Mouse (Mus musculus) forebrain, embryonic 12.5 days (tissue): ENCODE measurements around the gene Cog4. TPM values are rescaled to one million over a fixed set of nuclear protein-coding genes. Genes with fewer than 3 reads are reported as not detected.

Experiments used
- ATAC-seq: fragments of 200-750 bp; cut with Nextera tagmentation; 2 replicates; pipeline ENCODE4 v1.8.0; 2017; ENCODE audit warnings: moderate TSS enrichment; ENCODE audit not compliant: low FRiP score
- H3K27ac ChIP-seq: fragments of 300-500 bp; sonication (generic); 2 replicates; pipeline ENCODE4 v1.5.1; 2016; ENCODE audit warnings: mild to moderate bottlenecking
- H3K27me3 ChIP-seq: fragments of 300-500 bp; sonication (generic); 2 replicates; pipeline ENCODE4 v1.6.1; 2016; ENCODE audit warnings: mild to moderate bottlenecking
- H3K36me3 ChIP-seq: fragments of 300-500 bp; sonication (generic); replicated peaks from 2 replicates; pipeline ENCODE4 v1.6.1; 2016; ENCODE audit warnings: mild to moderate bottlenecking
- H3K4me1 ChIP-seq: fragments of 300-500 bp; sonication (generic); 2 replicates; pipeline ENCODE4 v1.6.1; 2016
- H3K4me2 ChIP-seq: fragments of 300-500 bp; sonication (generic); 2 replicates; pipeline ENCODE4 v1.6.1; 2016; ENCODE audit warnings: mild to moderate bottlenecking, moderate library complexity
- H3K4me3 ChIP-seq: fragments of 300-500 bp; sonication (generic); replicated peaks from 2 replicates; pipeline ENCODE4 v1.5.1; 2016; ENCODE audit warnings: mild to moderate bottlenecking
- H3K9ac ChIP-seq: fragments of 300-500 bp; sonication (generic); 2 replicates; pipeline ENCODE4 v1.6.1; 2016; ENCODE audit warnings: mild to moderate bottlenecking
- H3K9me3 ChIP-seq: fragments of 300-500 bp; sonication (generic); 2 replicates; pipeline ENCODE4 v1.6.1; 2016
- WGBS: fragments of 180-500 bp; shearing (Covaris S2); methylation state at CpG from one replicate; pipeline ENCODE4 v1.1.7; 2016; 5-methylcytosine and 5-hydroxymethylcytosine counted together
- polyA plus RNA-seq: library from polyadenylated mRNA; unstranded; fragments of >200 nt; fragmentation: Nextera tagmentation; extraction: Ambion mirVana; gene quantifications from 2 replicates; pipeline ENCODE4 v1.2.1, GENCODE M21; 2016

Gene Cog4
- polyA plus RNA-seq, 1 experiment from 2014 or later, result 73.6 TPM

DNA sequence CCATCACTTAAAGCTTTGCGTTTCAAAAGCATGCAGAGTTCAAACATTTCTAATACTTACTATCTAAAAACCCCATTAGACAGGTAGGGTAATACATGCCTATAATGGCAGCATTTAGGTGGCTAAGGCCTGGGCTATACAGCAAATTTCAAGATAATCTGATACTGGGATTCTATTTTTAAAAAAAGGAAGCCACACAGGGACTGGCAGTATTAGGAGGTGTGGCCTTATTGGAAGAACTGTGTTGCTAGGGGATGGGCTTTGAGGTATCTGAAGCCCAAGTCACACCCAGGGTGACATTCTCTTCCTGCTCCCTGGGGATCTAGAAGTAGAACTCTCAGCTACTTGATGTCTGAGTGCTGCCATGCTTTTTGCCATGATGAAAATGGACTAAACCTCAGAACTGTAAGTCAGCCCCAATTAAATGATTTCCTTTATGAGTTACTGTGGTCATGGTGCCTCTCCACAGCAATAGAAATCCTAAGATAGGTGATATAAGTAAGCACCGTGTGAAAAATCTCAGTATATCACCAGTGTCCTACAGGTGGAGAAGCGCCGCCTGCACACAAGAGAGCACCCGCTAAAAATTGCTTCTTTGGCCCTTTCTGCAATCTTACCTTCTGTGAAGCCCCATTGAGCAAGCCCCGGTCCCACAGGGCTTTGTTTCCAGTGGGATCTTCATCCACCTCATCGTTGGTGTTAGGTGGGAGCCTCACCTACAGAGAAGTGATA, 33.9 kb upstream of the Cog4 start:
- H3K4me2 ChIP-seq, result no peak overlapping the region
- H3K9ac ChIP-seq, result no peak overlapping the region
- no peak overlapping the region for H3K27ac ChIP-seq
- H3K36me3 ChIP-seq, result peaks cover 89% of the 10 kb centered on the region
- H3K4me1 ChIP-seq, result no peaks in the 10 kb centered on the region
- no peaks in the 10 kb centered on the region for H3K9me3 ChIP-seq
- no peak overlapping the region for H3K4me3 ChIP-seq
- no peak for ATAC-seq
- 97% methylated on average over 7 of the region's 7 CpGs for WGBS
- no peaks in the 10 kb centered on the region for H3K27me3 ChIP-seq

DNA sequence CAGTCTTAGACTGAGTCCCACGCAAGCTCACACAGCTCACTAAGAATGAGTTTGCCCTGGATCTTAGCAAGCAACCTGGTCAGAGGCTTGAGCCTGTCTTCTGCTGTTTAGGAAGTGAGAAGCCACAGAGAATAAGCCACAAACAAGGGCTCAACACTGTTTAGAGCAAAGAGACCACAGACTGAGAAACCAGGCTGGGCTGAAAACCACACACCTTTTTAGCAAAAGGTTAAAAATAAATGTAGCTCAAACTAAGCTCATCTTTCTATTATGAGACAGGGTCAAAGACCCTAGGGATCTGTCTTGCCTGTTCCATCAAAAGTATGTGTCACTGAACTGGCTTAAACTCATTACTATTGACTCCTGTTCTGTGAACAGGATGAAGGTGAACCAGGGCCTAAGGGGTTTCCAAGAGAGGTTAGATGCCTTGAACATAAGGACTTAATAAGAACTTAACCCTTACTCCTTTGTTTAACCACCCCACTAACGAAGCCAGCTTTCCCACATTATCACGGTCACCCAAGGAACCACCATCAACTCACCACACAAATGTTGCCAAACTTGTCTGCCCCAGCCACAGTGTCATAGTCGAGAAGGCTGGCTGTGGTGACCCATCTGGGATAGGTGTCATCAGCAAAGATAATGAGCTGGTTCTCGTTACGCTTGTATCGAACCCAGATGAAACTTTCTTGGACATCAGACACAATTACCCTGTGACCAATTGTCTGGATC, 33.2 kb upstream of the Cog4 start:
- H3K4me1 ChIP-seq, result no peaks in the 10 kb centered on the region
- 88% methylated on average over 7 of the region's 7 CpGs for WGBS
- H3K27me3 ChIP-seq, result no peaks in the 10 kb centered on the region
- H3K27ac ChIP-seq, result no peak overlapping the region
- H3K36me3 ChIP-seq, result peaks cover 96% of the 10 kb centered on the region
- no peak overlapping the region for H3K4me2 ChIP-seq
- no peak for ATAC-seq
- no peaks in the 10 kb centered on the region for H3K9me3 ChIP-seq
- H3K4me3 ChIP-seq, result no peak overlapping the region
- no peak overlapping the region for H3K9ac ChIP-seq

DNA sequence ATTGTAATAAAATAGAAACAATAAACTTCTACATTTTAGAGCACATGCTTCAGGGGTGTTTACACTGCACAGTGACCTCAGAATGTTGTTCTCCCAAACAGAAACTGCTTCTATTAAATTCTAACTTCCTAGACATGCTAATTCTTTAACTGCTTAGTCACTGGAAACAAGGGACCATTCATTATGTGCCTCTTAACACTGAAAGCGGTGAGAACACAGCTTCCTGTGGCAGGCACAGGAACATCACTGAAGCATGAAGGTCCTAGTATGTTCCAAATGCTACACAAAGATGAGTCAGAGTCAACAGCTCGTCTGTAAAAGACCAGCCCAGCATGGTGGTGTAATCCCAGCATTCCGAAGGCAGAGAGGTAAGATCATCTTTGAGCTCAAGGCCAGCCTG, 31.1 kb upstream of the Cog4 start:
- H3K4me1 ChIP-seq, result no peaks in the 10 kb centered on the region
- no peak for ATAC-seq
- no peak overlapping the region for H3K4me3 ChIP-seq
- no peak overlapping the region for H3K4me2 ChIP-seq
- no peak overlapping the region for H3K27ac ChIP-seq
- peaks cover 99% of the 10 kb centered on the region for H3K36me3 ChIP-seq
- 72% methylated on average over 3 of the region's 3 CpGs for WGBS
- H3K9me3 ChIP-seq, result no peaks in the 10 kb centered on the region
- H3K9ac ChIP-seq, result no peak overlapping the region
- no peaks in the 10 kb centered on the region for H3K27me3 ChIP-seq

DNA sequence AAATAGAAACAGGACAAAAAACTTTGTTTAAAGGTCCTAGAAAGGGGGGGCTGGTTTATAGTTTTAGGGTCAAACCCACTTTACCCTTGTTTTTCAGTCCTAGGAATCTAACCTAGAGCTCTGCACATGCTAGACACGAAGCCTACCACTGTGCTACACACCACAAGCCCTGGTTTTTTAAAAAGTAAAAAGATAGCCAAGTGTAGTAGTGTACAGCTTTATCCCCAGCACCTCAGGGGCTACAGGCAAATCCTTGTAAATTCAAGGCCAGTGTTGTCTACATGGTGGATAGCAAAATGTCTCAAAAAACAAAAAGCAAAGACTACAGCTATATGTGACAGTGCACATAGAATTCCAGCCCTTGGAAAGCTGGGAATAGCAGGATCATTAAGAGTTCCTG, 29.4 kb upstream of the Cog4 start:
- ATAC-seq, result no peak
- 90% methylated on average over 1 of the region's 1 CpGs for WGBS

DNA sequence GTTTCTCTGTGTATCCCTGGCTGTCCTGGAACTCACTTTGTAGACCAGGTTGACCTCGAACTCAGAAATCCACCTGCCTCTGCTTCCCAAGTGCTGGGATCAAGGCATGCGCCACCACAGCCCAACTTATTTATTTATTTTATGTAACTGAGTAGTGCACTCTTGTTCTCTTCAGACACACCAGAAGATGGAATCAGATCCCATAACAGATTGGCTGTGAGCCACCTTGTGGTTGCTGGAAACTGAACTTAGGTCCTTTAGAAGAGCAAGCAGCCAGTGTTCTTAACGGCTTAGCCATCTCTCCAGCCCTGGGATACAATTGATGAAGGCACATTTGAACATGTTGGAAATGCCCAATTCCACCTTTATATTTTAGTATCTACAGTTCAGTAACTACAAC, 27.8 kb upstream of the Cog4 start:
- H3K4me1 ChIP-seq, result no peaks in the 10 kb centered on the region
- ATAC-seq, result no peak
- H3K9ac ChIP-seq, result no peak overlapping the region
- H3K9me3 ChIP-seq, result no peaks in the 10 kb centered on the region
- peaks cover 99% of the 10 kb centered on the region for H3K36me3 ChIP-seq
- no peaks in the 10 kb centered on the region for H3K27me3 ChIP-seq
- no peak overlapping the region for H3K27ac ChIP-seq
- no peak overlapping the region for H3K4me2 ChIP-seq
- H3K4me3 ChIP-seq, result no peak overlapping the region
- 89% methylated on average over 3 of the region's 3 CpGs for WGBS

More for the DNA sequence above, 29.4 kb upstream of the Cog4 start:
- Histone ChIP-seq H3K9me3 (no peaks in the 10 kb centered on the region), H3K4me3 (no peak overlapping the region), H3K9ac (no peak overlapping the region), H3K27me3 (no peaks in the 10 kb centered on the region), H3K4me2 (no peak overlapping the region), H3K4me1 (no peaks in the 10 kb centered on the region), H3K27ac (no peak overlapping the region), H3K36me3 (peaks cover 99% of the 10 kb centered on the region)

DNA sequence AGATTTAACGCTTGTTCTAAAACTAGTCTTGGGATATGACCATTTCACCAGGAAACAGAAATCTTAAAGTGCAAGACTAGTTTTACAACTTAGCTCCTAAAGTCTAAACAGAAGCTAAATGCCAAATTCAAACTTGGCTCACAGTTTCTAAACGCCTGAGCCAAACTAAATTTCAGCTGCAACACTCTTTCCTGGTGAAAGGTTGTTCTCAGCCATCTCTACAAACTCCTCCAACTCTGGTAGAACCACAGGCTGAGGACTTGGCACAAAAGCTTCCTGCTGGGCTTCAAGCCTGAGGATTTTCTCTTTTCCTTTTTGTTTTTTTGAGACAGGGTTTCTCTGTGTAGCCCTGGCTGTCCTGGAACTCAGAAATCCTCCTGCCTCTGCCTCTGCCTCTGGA, 26.1 kb upstream of the Cog4 start:
- H3K4me1 ChIP-seq, result no peaks in the 10 kb centered on the region
- no peak overlapping the region for H3K27ac ChIP-seq
- no peak overlapping the region for H3K4me2 ChIP-seq
- no peaks in the 10 kb centered on the region for H3K9me3 ChIP-seq
- H3K4me3 ChIP-seq, result no peak overlapping the region
- H3K27me3 ChIP-seq, result no peaks in the 10 kb centered on the region
- peaks cover 99% of the 10 kb centered on the region for H3K36me3 ChIP-seq
- no peak overlapping the region for H3K9ac ChIP-seq
- 96% methylated on average over 2 of the region's 2 CpGs for WGBS
- ATAC-seq, result no peak

DNA sequence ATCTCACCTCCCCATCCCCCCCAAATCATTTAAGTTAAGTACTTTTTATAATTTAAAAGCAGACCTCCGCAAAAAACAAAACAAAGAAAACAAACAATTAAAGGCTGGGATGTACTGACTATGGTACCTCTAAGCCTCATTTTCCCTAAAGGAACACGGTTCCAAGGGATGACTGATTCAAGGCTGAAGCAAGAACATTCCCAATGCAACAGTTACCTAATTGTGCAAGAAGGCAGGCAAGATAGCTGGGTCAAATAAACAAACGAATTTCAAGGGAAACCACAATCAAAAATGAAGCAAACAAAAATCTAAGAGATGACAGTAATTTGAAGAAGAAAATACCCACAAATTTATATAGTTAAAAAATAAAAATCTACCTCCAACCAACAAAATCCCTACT, 24.4 kb upstream of the Cog4 start:
- no peak overlapping the region for H3K4me2 ChIP-seq
- H3K36me3 ChIP-seq, result peaks cover 99% of the 10 kb centered on the region
- no peak overlapping the region for H3K4me3 ChIP-seq
- ATAC-seq, result no peak
- H3K9me3 ChIP-seq, result no peaks in the 10 kb centered on the region
- H3K4me1 ChIP-seq, result no peaks in the 10 kb centered on the region
- H3K27ac ChIP-seq, result no peak overlapping the region
- no peak overlapping the region for H3K9ac ChIP-seq
- WGBS, result 89% methylated on average over 3 of the region's 3 CpGs
- H3K27me3 ChIP-seq, result no peaks in the 10 kb centered on the region

DNA sequence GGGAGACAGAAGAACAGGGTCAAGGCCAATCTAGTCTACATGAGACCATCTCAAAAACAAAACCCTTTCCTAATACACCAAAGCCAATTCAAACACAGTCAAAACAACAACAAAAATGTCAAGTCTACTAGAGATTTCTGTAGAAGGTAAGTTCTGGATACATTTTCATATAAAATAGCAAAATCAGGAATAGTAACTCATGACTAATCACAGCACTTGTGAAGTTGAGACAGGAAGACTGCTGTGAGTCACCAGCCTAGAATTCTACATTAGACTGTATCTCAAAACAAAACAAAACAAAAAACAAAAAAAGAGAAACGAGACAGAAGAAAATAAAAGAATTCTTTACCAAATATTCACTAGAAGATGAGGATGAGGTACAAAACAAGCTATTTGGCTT, 21.5 kb upstream of the Cog4 start:
- Histone ChIP-seq H3K27ac (no peak overlapping the region), H3K4me1 (no peaks in the 10 kb centered on the region), H3K27me3 (no peaks in the 10 kb centered on the region), H3K36me3 (peaks cover 98% of the 10 kb centered on the region), H3K4me2 (no peak overlapping the region), H3K9ac (no peak overlapping the region), H3K4me3 (no peak overlapping the region), H3K9me3 (no peaks in the 10 kb centered on the region)
- 97% methylated on average over 1 of the region's 1 CpGs for WGBS
- no peak for ATAC-seq

DNA sequence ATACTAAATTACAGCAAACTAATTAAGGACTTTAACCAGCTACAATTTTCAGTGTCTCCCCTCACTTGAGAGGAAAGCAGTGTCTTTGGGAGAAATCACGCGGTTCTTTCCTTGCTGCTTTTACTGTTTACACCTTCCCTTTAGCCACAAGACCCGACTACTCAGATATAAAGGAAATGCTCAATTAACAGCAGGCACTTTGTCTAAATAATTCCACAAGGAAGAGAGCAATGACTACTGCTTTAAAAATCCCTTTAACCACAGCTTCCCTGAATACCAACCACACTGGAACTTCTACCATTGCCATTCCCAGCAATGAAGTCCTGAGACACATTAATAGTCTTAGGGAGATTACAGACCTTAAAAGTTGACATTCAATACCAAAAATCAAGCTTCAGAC, 17.9 kb upstream of the Cog4 start:
- H3K36me3 ChIP-seq, result peaks cover 95% of the 10 kb centered on the region
- no peaks in the 10 kb centered on the region for H3K9me3 ChIP-seq
- H3K9ac ChIP-seq, result no peak overlapping the region
- no peaks in the 10 kb centered on the region for H3K27me3 ChIP-seq
- ATAC-seq, result no peak
- H3K4me2 ChIP-seq, result no peak overlapping the region
- no peak overlapping the region for H3K4me3 ChIP-seq
- H3K27ac ChIP-seq, result no peak overlapping the region
- 89% methylated on average over 3 of the region's 3 CpGs for WGBS
- no peaks in the 10 kb centered on the region for H3K4me1 ChIP-seq

DNA sequence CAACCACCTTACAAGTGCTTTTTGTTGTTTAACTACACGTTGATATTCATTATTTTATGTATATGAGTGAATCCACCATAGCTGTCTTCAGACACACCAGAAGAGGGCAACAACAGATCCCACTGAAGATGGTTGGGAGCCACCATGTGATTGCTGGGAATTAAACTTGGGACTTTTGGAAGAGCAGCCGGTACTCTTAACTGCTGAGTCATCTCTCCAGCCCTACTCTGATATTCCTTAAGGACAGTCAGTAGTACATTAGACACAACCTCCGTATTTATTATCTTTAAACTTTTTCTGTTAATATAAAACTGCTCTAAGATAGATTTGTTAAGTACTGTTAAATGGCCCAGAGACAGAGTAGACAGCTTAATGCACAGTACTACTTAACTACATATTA, 14.4 kb upstream of the Cog4 start:
- no peak overlapping the region for H3K4me3 ChIP-seq
- 95% methylated on average over 3 of the region's 3 CpGs for WGBS
- no peak overlapping the region for H3K27ac ChIP-seq
- H3K4me2 ChIP-seq, result no peak overlapping the region
- H3K9me3 ChIP-seq, result no peaks in the 10 kb centered on the region
- H3K4me1 ChIP-seq, result no peaks in the 10 kb centered on the region
- H3K36me3 ChIP-seq, result peaks cover 94% of the 10 kb centered on the region
- H3K9ac ChIP-seq, result no peak overlapping the region
- no peaks in the 10 kb centered on the region for H3K27me3 ChIP-seq
- no peak for ATAC-seq

DNA sequence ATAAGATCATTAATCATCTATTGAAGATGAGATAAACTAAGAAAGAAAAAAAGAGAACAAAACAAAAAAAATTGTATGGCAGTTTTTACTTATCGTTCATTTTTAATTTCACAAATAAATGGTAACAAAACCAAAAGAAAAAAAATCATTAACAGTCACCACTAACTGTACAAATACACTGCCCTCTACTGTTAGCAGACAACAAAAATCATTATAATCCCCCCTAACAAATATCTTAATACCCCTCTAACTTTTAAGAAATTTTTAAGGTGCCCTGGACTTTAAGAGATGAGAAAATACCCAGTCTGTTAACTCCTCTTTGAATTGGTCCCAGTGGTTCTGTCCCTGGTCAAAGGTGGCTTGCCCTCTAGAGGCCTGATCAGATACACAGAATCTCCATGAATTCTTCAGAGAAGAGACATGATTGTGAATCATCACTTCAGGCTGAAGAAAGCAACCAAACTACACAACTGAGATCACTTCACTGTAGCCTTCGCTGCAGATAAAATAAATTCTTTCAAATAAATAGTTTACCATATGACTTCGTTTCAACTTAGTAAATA, 4.3 kb upstream of the Cog4 start:
- ATAC-seq, result no peak
- Histone ChIP-seq H3K4me1 (peaks cover 10% of the 10 kb centered on the region), H3K27me3 (no peaks in the 10 kb centered on the region), H3K4me2 (no peak overlapping the region), H3K36me3 (peaks cover 73% of the 10 kb centered on the region), H3K27ac (no peak overlapping the region), H3K9me3 (no peaks in the 10 kb centered on the region), H3K9ac (no peak overlapping the region), H3K4me3 (no peak overlapping the region)
- 97% methylated on average over 3 of the region's 3 CpGs for WGBS

DNA sequence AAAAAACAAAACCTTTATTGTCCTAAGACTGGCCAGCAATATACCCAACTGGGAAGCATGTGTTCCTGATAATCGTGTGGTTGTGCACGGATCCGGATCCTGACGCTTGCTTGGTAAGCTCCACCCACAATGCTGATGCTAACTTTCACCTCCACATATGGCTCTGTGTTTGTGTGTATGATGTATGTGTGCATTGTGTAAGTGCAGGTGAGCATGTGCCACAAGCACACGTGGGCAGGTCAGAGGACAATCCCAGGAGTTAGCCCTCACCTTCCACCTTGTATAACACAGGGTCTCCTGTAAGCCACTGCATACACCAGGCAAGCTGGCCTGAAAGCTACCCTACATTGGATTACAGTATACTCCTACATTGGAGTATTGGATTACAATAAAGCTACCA, 3.2 kb upstream of the Cog4 start:
- 93% methylated on average over 5 of the region's 5 CpGs for WGBS
- Histone ChIP-seq H3K27ac (no peak overlapping the region), H3K4me1 (peaks cover 19% of the 10 kb centered on the region), H3K4me2 (no peak overlapping the region; the same call in 1 of the 2 replicates), H3K9me3 (no peaks in the 10 kb centered on the region), H3K27me3 (no peaks in the 10 kb centered on the region), H3K9ac (no peak overlapping the region), H3K36me3 (peaks cover 62% of the 10 kb centered on the region), H3K4me3 (no peak overlapping the region)
- no peak for ATAC-seq

DNA sequence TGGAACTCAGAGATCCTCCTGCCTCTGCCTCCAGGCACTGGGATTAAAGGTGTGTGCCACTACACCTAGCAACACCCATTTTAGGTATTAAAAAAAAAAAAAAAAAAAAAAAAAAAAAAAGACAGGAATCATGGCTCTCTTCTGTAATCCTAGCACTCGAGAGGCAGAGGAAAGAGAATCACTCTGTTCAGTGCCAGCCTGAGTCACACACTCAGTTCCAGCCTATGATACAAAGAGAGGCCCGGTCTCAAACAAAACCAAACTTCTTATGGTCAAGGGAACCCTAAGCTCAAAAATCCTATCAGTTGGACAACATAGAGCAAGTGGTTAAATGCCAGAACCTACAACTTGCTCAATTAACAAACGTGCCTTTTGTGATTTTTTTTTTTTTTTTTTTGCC, 1.5 kb upstream of the Cog4 start:
- no peak overlapping the region for H3K27ac ChIP-seq
- H3K4me3 ChIP-seq, result peak overlapping the region; percentile 87; the same call in 1 of the 2 replicates
- no peak overlapping the region for H3K9ac ChIP-seq
- no peaks in the 10 kb centered on the region for H3K9me3 ChIP-seq
- WGBS, result 94% methylated on average over 3 of the region's 3 CpGs
- H3K27me3 ChIP-seq, result no peaks in the 10 kb centered on the region
- no peak for ATAC-seq
- H3K4me2 ChIP-seq, result peak overlapping the region; percentile 73; the same call in 1 of the 2 replicates
- peaks cover 19% of the 10 kb centered on the region for H3K4me1 ChIP-seq
- H3K36me3 ChIP-seq, result peaks cover 50% of the 10 kb centered on the region
